In the genomic region with DNA sequence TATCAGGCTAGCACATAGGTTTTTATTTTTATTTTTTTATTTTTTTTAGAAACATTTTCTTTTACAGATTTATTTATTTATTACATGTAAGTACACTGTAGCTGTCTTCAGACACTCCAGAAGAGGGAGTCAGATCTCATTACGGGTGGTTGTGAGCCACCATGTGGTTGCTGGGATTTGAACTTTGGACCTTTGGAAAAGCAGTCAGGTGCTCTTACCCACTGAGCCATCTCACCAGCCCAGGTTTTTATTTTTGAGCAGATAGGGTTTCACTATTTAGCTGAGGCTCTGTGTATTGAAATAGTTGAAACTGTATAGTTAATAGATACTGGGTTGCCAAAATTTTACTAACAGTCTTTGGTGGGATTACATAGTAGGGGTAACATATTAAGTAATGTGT, we compare ENCODE assay signal across 10 mouse cellular contexts. TPM values are rescaled to one million over a fixed set of nuclear protein-coding genes. Genes with fewer than 3 reads are reported as not detected.
"Had no signal": no experiment of that assay in that cellular context is flagged by ENCODE, and none has a peak within 500 bp of the region (broad histone marks: within the 10 kb centered on the region; RNA-seq: fewer than 3 reads in every experiment).

No protein-coding gene starts in this region.

RNA-seq across cellular contexts. Expression of gene Cxcr5, which starts 51.4 kb away (rescaled TPM):
- polyA plus RNA-seq: neural tube, embryonic 13.5 days; neural tube, embryonic 14.5 days; neural tube, embryonic 15.5 days had no signal

RNA-seq across cellular contexts. Expression of gene Treh, which starts 60.0 kb away (rescaled TPM):
- total RNA-seq: neutrophil, adult 5-6 weeks had no signal
- polyA plus RNA-seq: neural tube, embryonic 13.5 days; neural tube, embryonic 14.5 days; neural tube, embryonic 15.5 days; spleen, adult 2 months; stomach, embryonic 14.5 days; stomach, embryonic 16.5 days; stomach, postnatal 0 days; testis, adult 2 months; urinary bladder, adult 2 months had no signal
